Mouse (Mus musculus): ENCODE results near the gene Olfr1458.

DNA sequence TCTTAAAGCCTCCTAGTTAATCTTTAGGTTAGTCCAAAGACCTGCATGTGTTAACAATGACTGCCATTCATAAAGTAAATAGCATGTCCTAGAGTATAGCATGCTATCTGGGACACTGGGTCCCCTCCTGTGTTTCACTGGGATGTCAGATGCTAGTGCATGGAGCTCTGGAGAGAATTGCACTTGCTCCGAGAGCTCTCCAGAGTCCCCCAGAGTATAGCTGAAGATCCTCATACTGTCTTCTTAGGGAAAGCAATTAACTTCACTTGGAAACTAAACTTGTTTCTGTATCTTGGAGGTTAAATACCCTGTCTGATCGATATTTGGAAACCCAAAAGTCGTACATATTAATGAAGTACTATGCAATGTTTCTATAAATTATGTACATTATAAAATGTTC, at the start of gene Olfr1458:
- TF ChIP-seq CTCF (IDR thresholded peaks at IDR 0.05; ENCODE audit: extremely low read depth, insufficient read depth, low read length) (no peak), POLR2A (IDR thresholded peaks at IDR 0.05; ENCODE audit: extremely low read depth, insufficient read depth, low read length) (no peak)
